Mouse (Mus musculus): ENCODE results near the gene Trpm8.

Trpm8 gene

GRCm38 (mm10) chr1:88264869-88265240, 12.6 kb upstream of the Trpm8 start:
- DNase-seq (ENCODE audit: low read depth, low spot score), result no peak

GRCm38 (mm10) chr1:88266123-88266522, 11.3 kb upstream of the Trpm8 start:
- no peak for DNase-seq (ENCODE audit: low read depth, low spot score)

- no peak for DNase-seq (ENCODE audit: low read depth, low spot score)
These were observed 10.0 kb upstream of the Trpm8 start for GRCm38 (mm10) chr1:88267489-88267888.

GRCm38 (mm10) chr1:88268070-88268469, 9.4 kb upstream of the Trpm8 start:
- no peak for DNase-seq (ENCODE audit: low read depth, low spot score)

GRCm38 (mm10) chr1:88269539-88270309, 7.7 kb upstream of the Trpm8 start:
- no peak for DNase-seq (ENCODE audit: low read depth, low spot score)

GRCm38 (mm10) chr1:88272851-88273250, 4.6 kb upstream of the Trpm8 start:
- DNase-seq (ENCODE audit: low read depth, low spot score), result no peak

- no peak for DNase-seq (ENCODE audit: low read depth, low spot score)
These were observed 4.1 kb upstream of the Trpm8 start for GRCm38 (mm10) chr1:88273326-88273725.

GRCm38 (mm10) chr1:88273832-88274231, 3.6 kb upstream of the Trpm8 start:
- no peak for DNase-seq (ENCODE audit: low read depth, low spot score)

GRCm38 (mm10) chr1:88274371-88275077, 2.9 kb upstream of the Trpm8 start:
- no peak for DNase-seq (ENCODE audit: low read depth, low spot score)

- no peak for DNase-seq (ENCODE audit: low read depth, low spot score)
These were observed 2.3 kb upstream of the Trpm8 start for GRCm38 (mm10) chr1:88275078-88275680.

GRCm38 (mm10) chr1:88275698-88276523, 1.6 kb upstream of the Trpm8 start:
- no peak for DNase-seq (ENCODE audit: low read depth, low spot score)

- no peak for DNase-seq (ENCODE audit: low read depth, low spot score)
These were observed 850 bp upstream of the Trpm8 start for GRCm38 (mm10) chr1:88276524-88277097.

GRCm38 (mm10) chr1:88277818-88278511, 504 bp downstream of the Trpm8 start:
- DNase-seq (ENCODE audit: low read depth, low spot score), result no peak

GRCm38 (mm10) chr1:88279111-88280005, 1.9 kb downstream of the Trpm8 start:
- DNase-seq (ENCODE audit: low read depth, low spot score), result no peak

GRCm38 (mm10) chr1:88280006-88280690, 2.7 kb downstream of the Trpm8 start:
- no peak for DNase-seq (ENCODE audit: low read depth, low spot score)

- no peak for DNase-seq (ENCODE audit: low read depth, low spot score)
These were observed 4.8 kb downstream of the Trpm8 start for GRCm38 (mm10) chr1:88282301-88282700.

GRCm38 (mm10) chr1:88283376-88284227, 6.1 kb downstream of the Trpm8 start:
- DNase-seq (ENCODE audit: low read depth, low spot score), result no peak

GRCm38 (mm10) chr1:88284228-88284945, 6.9 kb downstream of the Trpm8 start:
- no peak for DNase-seq (ENCODE audit: low read depth, low spot score)
